Mouse (Mus musculus) E14TG2a.4 (cell line): ENCODE data around the gene Olfr228.
"Not testable (repeated sequence)": the region's sequence is repeated elsewhere in the genome, so short reads cannot be mapped to it uniquely, and the experiment has no call there.

Source experiments
- H3K27me3 ChIP-seq: 2 replicates; pipeline ENCODE4 v1.6.1; 2014; ENCODE audit warnings: low read length, control low read depth; ENCODE audit not compliant: insufficient read depth
- H3K36me3 ChIP-seq: 2 replicates; pipeline ENCODE4 v1.6.1; 2014; ENCODE audit warnings: low read length, control low read depth; ENCODE audit not compliant: insufficient read depth
- H3K4me1 ChIP-seq: replicated peaks from 2 replicates; pipeline ENCODE4 v1.6.1; 2014; ENCODE audit warnings: low read depth, low read length, control low read depth
- H3K4me3 ChIP-seq: replicated peaks from 2 replicates; pipeline ENCODE4 v1.5.1; 2014; ENCODE audit warnings: mild to moderate bottlenecking, low read length
- H3K9me3 ChIP-seq: 2 replicates; pipeline ENCODE4 v1.6.1; 2014; ENCODE audit warnings: low read length, control low read depth
- CTCF ChIP-seq: conservative IDR thresholded peaks from 2 replicates; pipeline ENCODE4 v1.5.1; 2014; ENCODE audit warnings: low read length
- NANOG ChIP-seq: IDR thresholded peaks from 2 replicates; pipeline ENCODE4 v1.6.1; 2014; ENCODE audit warnings: borderline replicate concordance, low read length, mixed read lengths
- POU5F1 ChIP-seq: IDR thresholded peaks from 2 replicates; pipeline ENCODE4 v1.6.1; 2014; ENCODE audit warnings: low read length, borderline replicate concordance

The Olfr228 gene

DNA sequence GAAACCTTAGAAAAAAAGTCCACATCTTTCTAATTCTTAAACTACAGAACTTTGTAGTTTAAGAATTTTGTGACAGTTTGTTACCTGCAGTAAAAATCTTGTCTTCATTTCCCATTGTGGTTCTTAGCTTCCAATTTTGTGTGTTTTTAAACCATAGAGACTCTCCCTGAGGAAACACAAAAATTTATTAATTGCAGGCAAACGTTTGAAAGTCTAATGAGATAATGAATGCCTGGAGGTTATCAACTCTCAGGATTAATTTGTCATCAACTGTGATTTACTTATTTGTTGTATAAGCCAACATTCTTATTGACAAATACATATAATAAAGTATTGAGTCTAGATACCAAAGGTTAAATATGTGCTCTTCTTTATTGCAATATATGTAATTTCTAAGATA is at the start of gene Olfr228:
TSS of gene Olfr228 (minus strand) at position 101 of the 400 bp plus-strand sequence.
- Histone ChIP-seq H3K36me3 (no peaks in the 10 kb centered on the region), H3K27me3 (no peaks in the 10 kb centered on the region), H3K9me3 (no peaks in the 10 kb centered on the region), H3K4me1 (no peaks in the 10 kb centered on the region), H3K4me3 (no peak within 1 kb of the TSS)
- no peak for TF ChIP-seq NANOG
- TF ChIP-seq CTCF: no peak
- no peak for TF ChIP-seq POU5F1

DNA sequence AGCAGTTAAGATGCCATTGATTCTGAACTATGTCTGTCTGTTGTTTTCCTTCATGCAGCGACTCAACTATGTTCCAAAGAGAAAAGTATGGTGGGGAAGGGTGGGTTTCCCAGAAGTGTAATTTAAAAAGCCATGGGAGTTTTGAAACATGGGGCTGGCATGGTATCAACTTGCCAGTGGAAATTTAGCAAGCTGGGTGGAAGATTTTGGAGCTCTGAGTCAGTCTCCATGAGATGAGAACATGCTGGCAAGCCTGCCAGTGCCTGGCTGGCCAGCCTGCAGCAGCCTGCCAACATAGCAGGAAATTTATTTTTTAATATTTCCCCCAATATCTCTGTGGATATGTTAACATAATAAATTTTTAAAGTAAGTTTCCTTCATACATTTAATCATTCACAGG is 43.8 kb upstream of the Olfr228 start:
- Histone ChIP-seq H3K4me3 (no peak overlapping the region), H3K9me3 (no peaks in the 10 kb centered on the region), H3K27me3 (no peaks in the 10 kb centered on the region), H3K36me3 (no peaks in the 10 kb centered on the region), H3K4me1 (no peaks in the 10 kb centered on the region)
- no peak for TF ChIP-seq POU5F1
- TF ChIP-seq CTCF: no peak
- TF ChIP-seq NANOG: no peak

DNA sequence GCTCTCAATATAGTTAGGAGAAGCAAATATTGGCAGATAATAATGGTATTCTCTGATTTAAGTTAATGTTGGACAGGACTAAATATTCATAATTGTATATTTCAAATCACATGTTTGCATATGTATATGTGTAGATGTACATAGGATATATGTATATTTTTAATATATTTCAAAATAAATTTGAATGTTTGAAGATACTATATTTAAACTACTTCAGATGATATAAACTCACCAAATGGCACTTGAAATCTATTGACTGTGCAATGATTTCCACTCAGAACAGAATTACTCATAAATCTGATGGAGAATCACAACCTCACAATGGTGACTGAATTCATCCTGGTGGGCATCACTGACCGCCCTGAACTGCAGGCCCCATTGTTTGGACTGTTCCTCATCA is 21.0 kb upstream of the Olfr228 start, which contains the start of gene Olfr1076:
TSS of gene Olfr1076 (plus strand) at position 301 of the 400 bp plus-strand sequence.
- Histone ChIP-seq H3K4me1 (no peaks in the 10 kb centered on the region), H3K27me3 (no peaks in the 10 kb centered on the region), H3K9me3 (no peaks in the 10 kb centered on the region), H3K4me3 (no peak within 1 kb of the TSS), H3K36me3 (no peaks in the 10 kb centered on the region)
- no peak for TF ChIP-seq POU5F1
- no peak for TF ChIP-seq CTCF
- no peak for TF ChIP-seq NANOG

DNA sequence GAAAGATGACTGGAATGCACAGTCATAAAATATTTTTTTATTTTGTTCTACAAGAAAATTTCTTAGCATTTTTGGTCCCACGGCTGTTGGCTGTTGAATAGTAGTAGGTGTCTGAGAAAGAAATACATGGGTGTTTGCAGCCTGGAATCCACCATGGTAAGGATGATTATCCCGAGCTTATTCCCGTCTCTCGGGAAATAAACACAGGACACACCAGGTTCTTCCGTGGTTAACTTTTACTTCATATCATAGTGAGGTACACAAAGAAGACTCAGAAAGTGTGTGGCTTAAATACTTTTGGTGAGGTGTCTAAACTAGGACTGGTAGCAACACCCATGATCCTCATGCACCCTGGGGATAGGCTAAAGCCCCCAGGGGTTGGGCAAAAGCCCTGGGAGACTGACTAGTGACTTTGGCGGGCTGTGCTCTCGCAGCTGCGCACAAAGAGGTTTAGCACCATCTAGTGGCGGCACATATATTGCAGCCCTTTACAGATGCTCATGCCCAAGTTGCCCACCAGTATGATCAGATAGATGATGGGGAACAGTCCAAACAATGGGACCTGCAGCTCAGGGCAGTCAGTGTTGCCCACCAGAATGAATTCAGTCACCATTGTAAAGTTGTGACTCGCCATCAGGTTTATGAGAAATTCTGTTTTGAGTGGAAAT is 22.6 kb downstream of the Olfr228 start:
- no peaks in the 10 kb centered on the region for H3K4me1 ChIP-seq
- no peak overlapping the region for H3K4me3 ChIP-seq
- no peaks in the 10 kb centered on the region for H3K9me3 ChIP-seq
- TF ChIP-seq POU5F1 (no peak), CTCF (peak; percentile 66), NANOG (no peak)
- no peaks in the 10 kb centered on the region for H3K27me3 ChIP-seq
- H3K36me3 ChIP-seq: no peaks in the 10 kb centered on the region

DNA sequence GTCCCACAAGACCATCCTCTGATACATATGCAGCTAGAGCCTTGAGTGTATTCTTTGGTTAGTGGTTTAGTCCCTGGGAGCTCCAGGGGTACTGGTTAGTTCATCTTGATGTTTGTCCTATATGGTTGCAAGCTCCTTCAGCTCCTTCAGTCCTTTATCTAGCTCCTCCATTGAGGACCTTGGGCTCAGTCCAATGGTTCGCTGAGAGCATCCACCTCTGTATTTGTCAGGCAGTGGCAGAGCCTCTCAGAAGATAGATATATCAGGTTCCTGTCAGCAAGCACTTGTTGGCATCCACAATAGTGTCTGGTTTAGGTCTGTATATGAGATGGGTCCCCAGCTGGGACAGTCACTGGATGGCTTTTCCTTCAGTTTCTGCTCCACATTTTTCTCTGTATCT is 26.8 kb downstream of the Olfr228 start:
- H3K27me3 ChIP-seq: no peaks in the 10 kb centered on the region
- TF ChIP-seq POU5F1 (no peak), CTCF (no peak), NANOG (no peak)

DNA sequence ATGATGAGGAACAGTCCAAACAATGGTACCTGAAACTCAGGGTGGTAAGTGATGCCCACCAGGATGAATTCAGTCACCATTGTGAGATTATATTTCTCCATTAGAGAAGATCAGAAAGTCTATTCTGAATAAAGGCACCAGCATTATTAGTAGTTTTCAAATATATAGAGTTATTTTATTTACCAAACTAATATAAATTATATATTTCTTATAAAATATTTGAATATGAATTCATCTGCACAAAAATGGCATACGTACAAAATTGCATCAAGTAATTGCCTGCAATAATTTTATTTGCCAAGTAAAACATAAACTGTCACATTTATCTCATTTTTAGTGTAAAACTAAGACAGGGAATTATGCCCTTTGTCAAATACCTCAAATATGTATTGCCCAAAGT is 31.0 kb downstream of the Olfr228 start, which contains the start of gene Olfr1066:
TSS of gene Olfr1066 (minus strand) at position 101 of the 400 bp plus-strand sequence.
- Histone ChIP-seq H3K4me3 (no peak within 1 kb of the TSS), H3K4me1 (no peaks in the 10 kb centered on the region), H3K9me3 (no peaks in the 10 kb centered on the region), H3K36me3 (no peaks in the 10 kb centered on the region), H3K27me3 (no peaks in the 10 kb centered on the region)
- TF ChIP-seq NANOG (no peak), CTCF (no peak), POU5F1 (no peak)

More for the DNA sequence above, 26.8 kb downstream of the Olfr228 start:
- H3K36me3 ChIP-seq: no peaks in the 10 kb centered on the region
- no peaks in the 10 kb centered on the region for H3K4me1 ChIP-seq
- H3K4me3 ChIP-seq: no peak overlapping the region
- no peaks in the 10 kb centered on the region for H3K9me3 ChIP-seq

DNA sequence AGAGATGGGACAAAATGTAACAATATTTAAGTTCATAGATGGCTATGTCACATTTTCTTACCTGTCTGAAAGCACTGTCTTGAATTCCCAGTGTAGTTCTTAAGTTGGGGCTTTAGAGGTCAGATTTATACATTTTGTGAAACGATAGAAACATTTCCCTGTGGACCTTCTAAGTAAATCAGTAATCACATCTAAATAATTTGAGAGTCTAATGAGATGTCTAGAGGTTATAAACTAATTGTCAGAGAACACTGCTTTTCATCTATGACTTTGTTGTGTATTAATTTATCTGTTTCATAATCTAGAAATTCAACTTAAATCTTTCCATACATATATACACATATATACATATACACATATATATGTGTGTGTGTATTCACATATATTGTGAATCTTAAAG is 36.7 kb downstream of the Olfr228 start, which contains the start of gene Olfr1065:
TSS of gene Olfr1065 (minus strand) at position 101 of the 400 bp plus-strand sequence.
- H3K36me3 ChIP-seq, H3K4me3 ChIP-seq, H3K9me3 ChIP-seq, H3K4me1 ChIP-seq, H3K27me3 ChIP-seq: not testable (repeated sequence)

DNA sequence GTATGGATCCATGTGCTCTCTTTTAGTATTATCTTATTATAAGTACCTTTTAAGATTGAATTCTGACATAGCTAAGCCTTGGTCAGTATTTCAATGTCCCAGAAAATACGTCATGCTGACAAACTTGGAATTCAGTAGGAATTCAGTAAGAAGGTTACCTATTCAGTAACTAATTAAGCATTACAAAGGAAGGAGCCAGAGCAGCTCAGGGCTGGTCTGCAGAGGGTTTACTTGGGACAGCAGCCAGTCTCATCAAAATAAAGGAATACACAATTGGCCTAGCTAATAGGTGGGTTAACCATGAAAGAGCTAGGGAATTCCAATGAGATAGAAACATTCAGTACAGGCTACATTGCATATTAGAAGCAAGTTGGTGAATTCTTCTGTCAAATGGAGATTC is 45.1 kb downstream of the Olfr228 start:
- not testable (repeated sequence) for H3K36me3 ChIP-seq, H3K9me3 ChIP-seq, H3K4me1 ChIP-seq, H3K27me3 ChIP-seq, H3K4me3 ChIP-seq
